Mouse (Mus musculus) erythroblast, embryonic 14.5 days (primary cell): Measurements from ENCODE around the gene Mesd. TPM values are rescaled to one million over a fixed set of nuclear protein-coding genes. Genes with fewer than 3 reads are reported as not detected.

Source experiments
- H3K27me3 ChIP-seq: 2 replicates; pipeline ENCODE4 v1.6.1; 2012; ENCODE audit warnings: inconsistent platforms; ENCODE audit not compliant: control insufficient read depth
- H3K36me3 ChIP-seq: 2 replicates; pipeline ENCODE4 v1.6.1; 2012; ENCODE audit warnings: mild to moderate bottlenecking, inconsistent platforms; ENCODE audit not compliant: control insufficient read depth
- H3K4me1 ChIP-seq: 2 replicates; pipeline ENCODE4 v1.6.1; 2012; ENCODE audit warnings: inconsistent platforms; ENCODE audit not compliant: control insufficient read depth
- H3K4me3 ChIP-seq: replicated peaks from 2 replicates; pipeline ENCODE3; 2012; ENCODE audit warnings: moderate library complexity, mild to moderate bottlenecking, inconsistent platforms
- H3K9me3 ChIP-seq: 2 replicates; pipeline ENCODE4 v1.6.1; 2012; ENCODE audit warnings: low read length, inconsistent platforms, mixed read lengths; ENCODE audit not compliant: control insufficient read depth
- GATA1 ChIP-seq: IDR thresholded peaks from 2 replicates; pipeline ENCODE4 v1.6.1; 2012; ENCODE audit warnings: low read length, inconsistent platforms, mixed read lengths
- TAL1 ChIP-seq: IDR thresholded peaks from 3 replicates; pipeline ENCODE4 v1.6.1; 2012; ENCODE audit warnings: low read length, inconsistent platforms, mixed read lengths
- polyA plus RNA-seq: library from polyadenylated mRNA; stranded (reverse); fragments of >175 nt; gene quantifications from 2 replicates; pipeline ENCODE4 v1.2.3, GENCODE M21; 2012

The Mesd gene
- 0.54 and 1.1 TPM in 2 replicates for polyA plus RNA-seq

GRCm38 (mm10) chr7:83884021-83884658 is at the start of gene Mesd, which contains the start of gene Tlnrd1:
Gene Mesd (plus strand): TSS chr7:83884466.
Gene Tlnrd1 (minus strand): TSS chr7:83884305.
- Histone ChIP-seq H3K4me3 (peak within 1 kb of the TSS; percentile 94), H3K4me1 (peaks cover 69% of the 10 kb centered on the region), H3K36me3 (peaks cover 55% of the 10 kb centered on the region), H3K27me3 (no peaks in the 10 kb centered on the region), H3K9me3 (no peaks in the 10 kb centered on the region; the same call in 1 of the 2 replicates)
- TF ChIP-seq TAL1 (no peak), GATA1 (no peak)

DNA sequence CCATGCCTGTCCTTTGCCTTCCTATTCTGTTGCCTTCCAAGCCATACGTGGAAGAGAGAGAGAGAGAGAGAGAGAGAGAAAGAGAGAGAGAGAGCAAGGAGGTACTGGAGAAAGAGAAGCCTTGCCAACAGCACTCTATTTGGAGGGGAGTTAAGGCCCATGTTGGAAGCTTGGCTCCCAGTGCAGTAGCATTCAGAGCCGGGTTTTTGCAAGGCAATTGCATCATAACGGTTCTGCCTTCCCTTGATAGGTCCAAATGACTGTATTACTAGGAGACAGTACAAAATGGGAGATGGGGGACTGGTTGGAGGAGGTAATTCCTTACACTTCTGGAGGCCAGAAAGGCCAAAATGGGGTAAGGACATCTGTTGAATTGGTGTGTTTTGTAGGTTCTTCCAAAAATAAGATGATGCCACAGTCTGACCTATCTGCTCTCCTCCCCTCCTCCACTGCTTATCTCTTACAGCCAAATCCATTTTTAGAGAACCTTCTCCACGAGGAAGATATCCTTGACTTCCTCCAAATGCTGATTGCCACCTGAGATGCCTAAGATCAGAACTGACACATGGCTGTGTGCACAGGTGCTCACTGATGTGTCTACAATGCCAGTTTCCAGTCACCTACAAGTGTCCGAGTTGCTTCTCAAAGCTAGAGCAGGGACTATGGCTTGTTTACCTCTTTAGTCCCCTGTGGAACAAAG is 45.6 kb upstream of the Mesd start:
- Histone ChIP-seq H3K36me3 (no peaks in the 10 kb centered on the region), H3K4me3 (no peak overlapping the region), H3K9me3 (no peaks in the 10 kb centered on the region), H3K27me3 (no peaks in the 10 kb centered on the region), H3K4me1 (no peaks in the 10 kb centered on the region; the same call in 1 of the 2 replicates)
- no peak for TF ChIP-seq GATA1
- TF ChIP-seq TAL1 = no peak

DNA sequence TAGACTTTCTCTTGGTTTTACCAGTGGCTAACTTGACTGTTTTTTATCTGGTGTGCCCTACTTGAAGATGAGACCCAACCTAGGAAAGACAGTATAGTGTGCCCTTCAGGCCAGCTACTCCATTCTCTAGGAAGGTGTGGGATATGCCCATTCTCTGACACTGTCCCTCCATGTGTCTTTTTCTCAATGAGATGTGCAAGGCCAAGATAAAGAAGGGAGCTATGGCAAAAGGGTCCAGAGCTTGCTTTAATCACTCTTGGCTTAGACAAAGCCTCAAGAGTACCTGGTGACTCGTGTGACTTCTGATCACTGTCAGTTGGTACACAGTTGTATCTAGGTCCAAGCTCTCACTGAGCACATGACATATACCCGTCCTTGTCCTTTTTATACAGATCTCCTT is 44.2 kb upstream of the Mesd start:
- Histone ChIP-seq H3K4me3 (no peak overlapping the region), H3K9me3 (no peaks in the 10 kb centered on the region), H3K36me3 (no peaks in the 10 kb centered on the region), H3K27me3 (no peaks in the 10 kb centered on the region), H3K4me1 (no peaks in the 10 kb centered on the region; the same call in 1 of the 2 replicates)
- TF ChIP-seq TAL1 (no peak), GATA1 (no peak)

DNA sequence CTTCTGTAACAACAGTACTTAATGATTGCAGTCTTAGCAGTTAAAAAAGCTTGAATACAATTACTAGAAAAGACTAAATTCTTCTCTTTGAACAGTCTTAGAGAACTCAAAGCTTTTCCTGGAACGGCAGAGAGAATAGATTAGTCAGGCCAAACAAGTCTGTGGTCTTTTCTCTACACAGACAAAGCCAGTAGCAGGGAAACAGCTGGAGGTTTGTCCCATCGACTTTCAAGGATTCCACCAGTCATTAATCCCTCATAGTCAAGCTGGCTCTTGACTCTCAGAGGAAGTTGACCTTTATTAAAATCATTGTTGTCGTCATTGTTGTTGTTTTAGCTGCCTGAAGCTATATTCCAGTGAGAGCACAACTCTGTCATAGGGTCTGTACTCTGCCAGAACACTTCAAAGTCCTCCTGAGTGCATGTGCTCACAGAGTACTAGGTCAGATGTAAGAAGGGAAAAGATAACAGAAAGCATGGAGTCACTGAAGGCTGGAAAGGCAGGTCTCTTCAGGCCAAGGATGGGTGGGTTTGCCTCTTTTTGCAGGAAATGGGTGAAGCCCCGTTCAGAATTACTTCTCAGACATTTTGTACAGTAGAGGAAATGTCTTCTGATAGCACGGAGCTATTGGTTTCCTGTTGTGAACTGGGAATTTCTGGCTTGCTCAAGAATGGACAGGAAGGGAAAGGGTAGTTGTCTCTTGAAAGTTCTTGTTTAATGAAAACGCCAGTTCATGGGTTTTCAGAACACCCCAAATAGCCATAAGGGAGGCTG is 41.6 kb upstream of the Mesd start:
- Histone ChIP-seq H3K4me3 (no peak overlapping the region), H3K36me3 (no peaks in the 10 kb centered on the region), H3K27me3 (no peaks in the 10 kb centered on the region), H3K9me3 (no peaks in the 10 kb centered on the region), H3K4me1 (no peaks in the 10 kb centered on the region; the same call in 1 of the 2 replicates)
- TF ChIP-seq GATA1 = no peak
- no peak for TF ChIP-seq TAL1

DNA sequence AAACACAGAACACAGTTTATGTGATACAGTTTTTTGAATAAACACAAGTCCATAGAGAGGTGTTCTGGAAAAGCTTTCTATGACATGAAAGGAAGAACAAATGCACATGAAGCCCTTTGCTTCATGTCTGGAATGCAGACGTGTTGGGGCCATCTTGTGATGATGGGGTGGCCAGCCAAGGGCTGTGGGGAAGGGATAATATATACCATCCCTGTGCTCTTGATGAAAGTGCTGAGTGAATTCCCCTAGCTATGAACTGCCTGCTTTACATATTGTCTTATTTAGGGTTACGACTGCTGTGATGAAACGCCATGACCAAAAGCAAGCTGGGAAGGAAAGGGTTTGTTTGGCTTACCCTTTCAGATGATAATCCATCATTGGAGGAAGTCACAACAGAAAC is 39.5 kb upstream of the Mesd start:
- Histone ChIP-seq H3K36me3 (no peaks in the 10 kb centered on the region), H3K4me1 (no peaks in the 10 kb centered on the region), H3K27me3 (no peaks in the 10 kb centered on the region), H3K9me3 (no peaks in the 10 kb centered on the region), H3K4me3 (no peak overlapping the region)
- no peak for TF ChIP-seq TAL1
- TF ChIP-seq GATA1 = no peak

- Histone ChIP-seq H3K4me1 (peaks cover 16% of the 10 kb centered on the region), H3K27me3 (no peaks in the 10 kb centered on the region), H3K9me3 (no peaks in the 10 kb centered on the region), H3K4me3 (no peak overlapping the region), H3K36me3 (no peaks in the 10 kb centered on the region)
- no peak for TF ChIP-seq GATA1
- TF ChIP-seq TAL1 = no peak
Observed at GRCm38 (mm10) chr7:83847187-83848075, 36.8 kb upstream of the Mesd start.

- H3K4me3 ChIP-seq = no peak overlapping the region
- H3K4me1 ChIP-seq = peaks cover 16% of the 10 kb centered on the region
- no peak for TF ChIP-seq GATA1
- no peak for TF ChIP-seq TAL1
- no peaks in the 10 kb centered on the region for H3K9me3 ChIP-seq
- no peaks in the 10 kb centered on the region for H3K36me3 ChIP-seq
- H3K27me3 ChIP-seq = no peaks in the 10 kb centered on the region
Observed at GRCm38 (mm10) chr7:83851569-83852380, 32.5 kb upstream of the Mesd start.
